ENCODE assay signal across 36 mouse cellular contexts in genomic region chr2:35411640-35412190, GRCm38 (mm10). TPM values are rescaled to one million over a fixed set of nuclear protein-coding genes. Genes with fewer than 3 reads are reported as not detected.
DNase-seq lines count a peak whose midpoint lies in the region; ATAC-seq and TF ChIP-seq lines count a peak whose summit lies in the region.
"Had no signal": no experiment of that assay in that cellular context is flagged by ENCODE, and none has a peak within 500 bp of the region (broad histone marks: within the 10 kb centered on the region; RNA-seq: fewer than 3 reads in every experiment).

No protein-coding gene starts in this region.

- H3K9ac ChIP-seq in liver, embryonic 11.5 days (ENCODE audit: low read depth, low read length) = no peak overlapping the region
- H3K9ac ChIP-seq: embryonic facial prominence, embryonic 15.5 days; forebrain, embryonic 12.5 days; forebrain, postnatal 0 days; heart, embryonic 13.5 days; hindbrain, embryonic 12.5 days; midbrain, embryonic 12.5 days; neural tube, embryonic 15.5 days had no signal

- TF ChIP-seq CTCF in kidney, adult 2 months (conservative IDR thresholded peaks at IDR 0.05; ENCODE audit: insufficient read depth, insufficient read length, low read depth, low read length) = no peak
- TF ChIP-seq CTCF in spleen, adult 2 months (IDR thresholded peaks at IDR 0.05; ENCODE audit: extremely low read depth, insufficient read depth, insufficient read length, insufficient replicate concordance) = no peak

- peak; percentile 81 for DNase-seq in heart, adult 11 months
- DNase-seq in heart, adult 9 months (ENCODE audit: low spot score in 2 of 2) = no peak
- peak; percentile 20 for DNase-seq in kidney, adult 2 months
- no peak for DNase-seq in kidney, adult 9 months
- DNase-seq in spleen, adult 2 months (ENCODE audit: low read depth in 1 of 2, low spot score in 2 of 2) = no peak
- DNase-seq in spleen, postnatal 36 days (ENCODE audit: low spot score in 2 of 2) = no peak
- peak; percentile 13 to 50 for DNase-seq in natural killer cell, adult 2 months (ENCODE audit: low spot score in 2 of 2)
- DNase-seq in liver, embryonic 11.5 days (ENCODE audit: low spot score) = no peak
- DNase-seq: adrenal gland, adult 2 months; adrenal gland, postnatal 36 days; cerebellum, adult 2 months; cerebellum, postnatal 14 days; forebrain, postnatal 0 days; heart, postnatal 36 days; kidney, postnatal 14 days; layer of hippocampus, adult 9-11 months; liver; retina, postnatal 1 day; right cerebral cortex, postnatal 14 days; thymus, adult 18-20 months; thymus, postnatal 25 days had no signal

- WGBS in kidney, adult 2 months = 61% methylated on average over 10 of the region's 10 CpGs
- 75% methylated on average over 10 of the region's 10 CpGs for WGBS in spleen, adult 2 months
- 64% methylated on average over 10 of the region's 10 CpGs for WGBS in liver, embryonic 11.5 days

- no peaks in the 10 kb centered on the region for H3K36me3 ChIP-seq in kidney, adult 2 months (ENCODE audit: control insufficient read depth, insufficient read depth, low read length)
- peaks cover 28% of the 10 kb centered on the region for H3K36me3 ChIP-seq in spleen, adult 2 months (ENCODE audit: control insufficient read depth, insufficient read depth, low read length)
- H3K36me3 ChIP-seq in liver, embryonic 11.5 days (ENCODE audit: control insufficient read depth, insufficient read depth, low read length) = peaks cover 10% of the 10 kb centered on the region; the same call in 1 of the 2 replicates
- H3K36me3 ChIP-seq: embryonic facial prominence, embryonic 10.5 days; forebrain, embryonic 12.5 days; hindbrain, embryonic 12.5 days; midbrain, embryonic 12.5 days; neural tube, embryonic 15.5 days had no signal

- H3K4me3 ChIP-seq in kidney, adult 2 months (ENCODE audit: insufficient read depth, low read depth, low read length) = no peak overlapping the region
- H3K4me3 ChIP-seq in spleen, adult 2 months (ENCODE audit: extremely low read depth, insufficient read depth, insufficient read length) = no peak overlapping the region
- no peak overlapping the region for H3K4me3 ChIP-seq in liver, embryonic 11.5 days (ENCODE audit: low read depth, low read length)
- H3K4me3 ChIP-seq: embryonic facial prominence, embryonic 10.5 days; embryonic facial prominence, embryonic 15.5 days; forebrain, embryonic 12.5 days; heart, embryonic 13.5 days; hindbrain, embryonic 12.5 days; midbrain, embryonic 12.5 days; neural tube, embryonic 15.5 days had no signal

- no peak for TF ChIP-seq POLR2A in kidney, adult 2 months (IDR thresholded peaks at IDR 0.05; ENCODE audit: low read depth, low read length)
- TF ChIP-seq POLR2A in spleen, adult 2 months (IDR thresholded peaks at IDR 0.05; ENCODE audit: low read depth, low read length) = no peak

- no peaks in the 10 kb centered on the region for H3K4me1 ChIP-seq in kidney, adult 2 months (ENCODE audit: control insufficient read depth, insufficient read depth, low read length)
- H3K4me1 ChIP-seq in spleen, adult 2 months (ENCODE audit: control insufficient read depth, insufficient read depth, insufficient read length) = peaks cover 2% of the 10 kb centered on the region; the same call in 1 of the 2 replicates
- peaks cover 5% of the 10 kb centered on the region for H3K4me1 ChIP-seq in liver, embryonic 11.5 days (replicated peaks; ENCODE audit: control insufficient read depth, insufficient read depth, low read length)
- H3K4me1 ChIP-seq: embryonic facial prominence, embryonic 15.5 days; forebrain, embryonic 12.5 days; hindbrain, embryonic 12.5 days; midbrain, embryonic 12.5 days; neural tube, embryonic 15.5 days had no signal

- H3K27ac ChIP-seq in kidney, adult 2 months (ENCODE audit: insufficient read depth, low read depth, low read length) = no peak overlapping the region
- 0 out of 2 replicates have a peak overlapping the region, but pooled peaks have one; percentile 8 for H3K27ac ChIP-seq in spleen, adult 2 months (ENCODE audit: insufficient read depth, low read length)
- no peak overlapping the region for H3K27ac ChIP-seq in liver, embryonic 11.5 days (ENCODE audit: low read depth, low read length)
- H3K27ac ChIP-seq: embryonic facial prominence, embryonic 10.5 days; embryonic facial prominence, embryonic 15.5 days; forebrain, embryonic 12.5 days; heart, embryonic 13.5 days; hindbrain, embryonic 12.5 days; hindbrain, postnatal 0 days; midbrain, embryonic 12.5 days; neural tube, embryonic 15.5 days had no signal

- ATAC-seq in liver, embryonic 11.5 days (replicated peaks; ENCODE audit: low FRiP score) = no peak
- ATAC-seq: forebrain, postnatal 0 days; hindbrain, postnatal 0 days; intestine, postnatal 0 days had no signal

- no peaks in the 10 kb centered on the region for H3K9me3 ChIP-seq in liver, embryonic 11.5 days (ENCODE audit: control insufficient read depth, low read length)
- H3K9me3 ChIP-seq: embryonic facial prominence, embryonic 10.5 days; embryonic facial prominence, embryonic 15.5 days; forebrain, embryonic 12.5 days; hindbrain, embryonic 12.5 days; midbrain, embryonic 12.5 days; neural tube, embryonic 15.5 days had no signal

- H3K4me2 ChIP-seq in liver, embryonic 11.5 days = no peak overlapping the region
- H3K4me2 ChIP-seq: embryonic facial prominence, embryonic 15.5 days; forebrain, embryonic 12.5 days; heart, embryonic 13.5 days; hindbrain, embryonic 12.5 days; midbrain, embryonic 12.5 days; neural tube, embryonic 15.5 days had no signal

- H3K27me3 ChIP-seq in kidney, adult 2 months (replicated peaks; ENCODE audit: control insufficient read depth, insufficient read depth, low read length) = no peaks in the 10 kb centered on the region
- no peaks in the 10 kb centered on the region for H3K27me3 ChIP-seq in spleen, adult 2 months (ENCODE audit: control insufficient read depth, insufficient read depth, low read length)
- H3K27me3 ChIP-seq in liver, embryonic 11.5 days (replicated peaks; ENCODE audit: control insufficient read depth, insufficient read depth, low read length) = no peaks in the 10 kb centered on the region
- H3K27me3 ChIP-seq: embryonic facial prominence, embryonic 15.5 days; forebrain, embryonic 12.5 days; heart, embryonic 13.5 days; hindbrain, embryonic 12.5 days; midbrain, embryonic 12.5 days; neural tube, embryonic 15.5 days had no signal

RNA-seq across cellular contexts. Expression of gene 4930402F06Rik, which starts 14.7 kb away (rescaled TPM):
- polyA plus RNA-seq in kidney, adult 2 months (2012; rRNA removed) = not detected in 2 replicates
- not detected in 2 replicates for polyA plus RNA-seq in spleen, adult 2 months (2012; rRNA removed)
- not detected in 2 replicates for polyA plus RNA-seq in liver, embryonic 11.5 days (2014; fragmentation: Nextera tagmentation; extraction: Ambion mirVana)
- polyA plus RNA-seq: adrenal gland, adult 2 months; C2C12; cerebellum, adult 2 months; embryonic facial prominence, embryonic 10.5 days; embryonic facial prominence, embryonic 15.5 days; forebrain, embryonic 12.5 days; forebrain, postnatal 0 days; heart, embryonic 13.5 days; hindbrain, embryonic 12.5 days; hindbrain, postnatal 0 days; intestine, postnatal 0 days; limb, embryonic 11.5 days; liver, embryonic 16.5 days; lung, embryonic 16.5 days; midbrain, embryonic 12.5 days; neural tube, embryonic 15.5 days; small intestine, adult 2 months; stomach, embryonic 16.5 days had no signal

RNA-seq across cellular contexts. Expression of gene 4930568D16Rik, which starts 44.2 kb away (rescaled TPM):
- polyA plus RNA-seq in kidney, adult 2 months (2012; rRNA removed) = not detected in 2 replicates
- not detected in 2 replicates for polyA plus RNA-seq in spleen, adult 2 months (2012; rRNA removed)
- not detected in 2 replicates for polyA plus RNA-seq in liver, embryonic 11.5 days (2014; fragmentation: Nextera tagmentation; extraction: Ambion mirVana)
- polyA plus RNA-seq: adrenal gland, adult 2 months; C2C12; cerebellum, adult 2 months; embryonic facial prominence, embryonic 10.5 days; embryonic facial prominence, embryonic 15.5 days; forebrain, embryonic 12.5 days; forebrain, postnatal 0 days; heart, embryonic 13.5 days; hindbrain, embryonic 12.5 days; hindbrain, postnatal 0 days; intestine, postnatal 0 days; limb, embryonic 11.5 days; liver, embryonic 16.5 days; lung, embryonic 16.5 days; midbrain, embryonic 12.5 days; neural tube, embryonic 15.5 days; small intestine, adult 2 months; stomach, embryonic 16.5 days had no signal

RNA-seq across cellular contexts. Expression of gene Ggta1, which starts 51.3 kb away (rescaled TPM):
- 4.6 and 6.1 TPM in 2 replicates for polyA plus RNA-seq in kidney, adult 2 months (2012; rRNA removed)
- polyA plus RNA-seq in spleen, adult 2 months (2012; rRNA removed) = 20.1 and 21.6 TPM in 2 replicates
- 18.6 and 19.5 TPM in 2 replicates for polyA plus RNA-seq in liver, embryonic 11.5 days (2014; fragmentation: Nextera tagmentation; extraction: Ambion mirVana)

Comparison
In these comparisons a context has a peak if more than half of its experiments do, and no peak if none do; other contexts are left out.
1. DNase-seq: peak in heart, adult 11 months (single experiment), kidney, adult 2 months (single experiment) and natural killer cell, adult 2 months (2 of 2); none in heart, adult 9 months (0 of 2), kidney, adult 9 months (single experiment), spleen, adult 2 months (0 of 2), spleen, postnatal 36 days (0 of 2) and liver, embryonic 11.5 days (single experiment).